9 mouse cellular contexts compared by ENCODE assay signal in the genomic region with DNA sequence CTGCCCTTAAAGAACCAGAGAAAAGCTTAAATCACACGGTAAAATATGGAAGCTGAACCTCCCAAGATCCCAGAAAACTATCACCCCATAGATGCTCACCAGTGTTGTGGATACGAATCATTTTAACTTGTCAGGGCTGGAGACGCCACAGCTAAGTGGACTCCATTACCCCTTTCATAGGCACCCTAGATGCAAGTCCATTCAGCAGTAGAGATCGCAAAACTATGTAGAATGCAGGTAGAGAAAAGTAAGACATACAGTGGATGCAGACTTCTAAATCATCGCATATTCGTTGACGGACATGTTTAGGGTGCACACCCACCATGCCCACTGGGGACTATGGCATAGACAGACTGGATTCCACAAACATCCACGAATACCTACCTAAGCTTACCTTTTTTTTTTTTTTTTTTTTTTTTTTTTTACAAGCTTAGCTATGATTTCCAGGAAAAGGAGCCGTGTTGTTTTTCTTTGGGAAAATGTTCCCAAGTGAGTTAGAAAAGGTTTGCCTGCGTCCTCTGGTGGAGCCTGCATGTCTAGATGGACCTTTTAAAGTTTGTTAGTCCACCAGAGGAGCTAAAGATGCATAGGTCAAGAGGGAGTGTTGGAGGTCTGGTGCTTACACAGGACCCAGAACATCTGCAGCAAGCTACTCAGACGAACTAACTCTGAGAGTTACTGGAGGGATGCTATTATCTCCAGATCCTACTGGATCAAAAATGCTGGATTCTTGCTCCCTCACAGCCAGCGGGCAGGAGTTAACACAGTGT. TPM values are rescaled to one million over a fixed set of nuclear protein-coding genes. Genes with fewer than 3 reads are reported as not detected.
DNase-seq lines count a peak whose midpoint lies in the region; ATAC-seq and TF ChIP-seq lines count a peak whose summit lies in the region.
"Had no signal": no experiment of that assay in that cellular context is flagged by ENCODE, and none has a peak within 500 bp of the region (broad histone marks: within the 10 kb centered on the region; RNA-seq: fewer than 3 reads in every experiment).

No protein-coding gene starts in this region.

- no peaks in the 10 kb centered on the region for H3K36me3 ChIP-seq in lung, postnatal 0 days (ENCODE audit: insufficient read depth, low read length)
- no peaks in the 10 kb centered on the region for H3K36me3 ChIP-seq in forebrain, embryonic 13.5 days (ENCODE audit: poor library complexity, severe bottlenecking)
- no peaks in the 10 kb centered on the region for H3K36me3 ChIP-seq in neural tube, embryonic 15.5 days

- no peak for ATAC-seq in lung, postnatal 0 days
- no peak for ATAC-seq in forebrain, embryonic 13.5 days
- ATAC-seq in neural tube, embryonic 15.5 days (ENCODE audit: low FRiP score) = no peak

- peak; percentile 62 for TF ChIP-seq CTCF in lung, postnatal 0 days (IDR thresholded peaks at IDR 0.05)

- no peaks in the 10 kb centered on the region for H3K4me1 ChIP-seq in lung, postnatal 0 days (ENCODE audit: insufficient read depth, low read depth, low read length)
- H3K4me1 ChIP-seq in forebrain, embryonic 13.5 days = peaks cover 41% of the 10 kb centered on the region
- peaks cover 53% of the 10 kb centered on the region for H3K4me1 ChIP-seq in neural tube, embryonic 15.5 days

- peak overlapping the region; percentile 96 for H3K4me2 ChIP-seq in lung, postnatal 0 days (replicated peaks; ENCODE audit: low read depth, low read length)
- H3K4me2 ChIP-seq in forebrain, embryonic 13.5 days = peak overlapping the region; percentile 77
- H3K4me2 ChIP-seq in neural tube, embryonic 15.5 days = peak overlapping the region; percentile 80

- peak overlapping the region; percentile 76 for H3K4me3 ChIP-seq in lung, postnatal 0 days (ENCODE audit: low read depth, low read length)
- peak overlapping the region; percentile 72 for H3K4me3 ChIP-seq in forebrain, embryonic 13.5 days
- peak overlapping the region; percentile 68 for H3K4me3 ChIP-seq in neural tube, embryonic 15.5 days (replicated peaks)

- H3K27ac ChIP-seq in lung, postnatal 0 days (ENCODE audit: low read length) = peak overlapping the region; percentile 10; the same call in 1 of the 2 replicates
- H3K27ac ChIP-seq in forebrain, embryonic 13.5 days = no peak overlapping the region
- H3K27ac ChIP-seq in neural tube, embryonic 15.5 days (replicated peaks) = no peak overlapping the region
- H3K27ac ChIP-seq: liver, embryonic 14.5 days had no signal

- no peaks in the 10 kb centered on the region for H3K9me3 ChIP-seq in lung, postnatal 0 days (ENCODE audit: low read length)
- no peaks in the 10 kb centered on the region for H3K9me3 ChIP-seq in forebrain, embryonic 13.5 days (replicated peaks)
- H3K9me3 ChIP-seq in neural tube, embryonic 15.5 days (replicated peaks) = no peaks in the 10 kb centered on the region

- H3K9ac ChIP-seq in lung, postnatal 0 days (replicated peaks; ENCODE audit: low read depth) = no peak overlapping the region
- H3K9ac ChIP-seq in forebrain, embryonic 13.5 days = no peak overlapping the region
- H3K9ac ChIP-seq in neural tube, embryonic 15.5 days (replicated peaks) = peak overlapping the region; percentile 50
- H3K9ac ChIP-seq: liver, embryonic 14.5 days had no signal

- no peak for TF ChIP-seq EP300 in lung, postnatal 0 days (IDR thresholded peaks at IDR 0.05)

- WGBS in lung, postnatal 0 days = 54% methylated on average over 12 of the region's 12 CpGs
- WGBS in forebrain, embryonic 13.5 days = 79% methylated on average over 12 of the region's 12 CpGs
- 67% methylated on average over 12 of the region's 12 CpGs for WGBS in neural tube, embryonic 15.5 days

- DNase-seq in lung, postnatal 0 days (ENCODE audit: low spot score) = peak; percentile 54
- DNase-seq in lung, postnatal 4 days = no peak
- DNase-seq in kidney, postnatal 36 days = peak; percentile 30 to 35
- no peak for DNase-seq in gastrocnemius, postnatal 10 days
- no peak for DNase-seq in left cerebral cortex, adult 18-20 months (ENCODE audit: low spot score in 2 of 2)
- DNase-seq in urinary bladder, adult 2 months (ENCODE audit: low spot score) = no peak

- no peaks in the 10 kb centered on the region for H3K27me3 ChIP-seq in lung, postnatal 0 days (replicated peaks; ENCODE audit: insufficient read depth, low read length)
- H3K27me3 ChIP-seq in forebrain, embryonic 13.5 days = 0 out of 2 replicates have a peak, but pooled peaks cover 6% of the 10 kb centered on the region
- H3K27me3 ChIP-seq in neural tube, embryonic 15.5 days (replicated peaks) = no peaks in the 10 kb centered on the region

RNA-seq across cellular contexts. Expression of gene Bcl2, which starts 2.5 kb away (rescaled TPM):
- 5.7 and 7.1 TPM in 2 replicates for polyA plus RNA-seq in lung, postnatal 0 days (2015; fragmentation: Nextera tagmentation; extraction: Ambion mirVana)
- 10.0 and 10.5 TPM in 2 replicates for polyA plus RNA-seq in forebrain, embryonic 13.5 days (2015; fragmentation: Nextera tagmentation; extraction: Ambion mirVana)
- 16.7 and 20.9 TPM in 2 replicates for polyA plus RNA-seq in neural tube, embryonic 15.5 days (2015; fragmentation: Nextera tagmentation; extraction: Ambion mirVana)
- 1 to 10 TPM; 4.6 to 6.7 TPM for total RNA-seq in gastrocnemius, postnatal 10 days (2021)
- total RNA-seq in left cerebral cortex, adult 18-20 months (2021) = 10 to 100 TPM; 16.9 to 19.1 TPM
- 3.4 and 5.7 TPM in 2 replicates for polyA plus RNA-seq in urinary bladder, adult 2 months (2012; rRNA removed)

RNA-seq across cellular contexts. Expression of gene Kdsr, which starts 48.0 kb away (rescaled TPM):
- polyA plus RNA-seq in lung, postnatal 0 days (2015; fragmentation: Nextera tagmentation; extraction: Ambion mirVana) = 25.6 and 31.8 TPM in 2 replicates
- polyA plus RNA-seq in forebrain, embryonic 13.5 days (2015; fragmentation: Nextera tagmentation; extraction: Ambion mirVana) = 10.1 and 11.5 TPM in 2 replicates
- polyA plus RNA-seq in neural tube, embryonic 15.5 days (2015; fragmentation: Nextera tagmentation; extraction: Ambion mirVana) = 10.1 and 12.1 TPM in 2 replicates
- 1 to 10 TPM; 5.3 to 7.0 TPM for total RNA-seq in gastrocnemius, postnatal 10 days (2021)
- 10 to 100 TPM; 27.3 to 28.4 TPM for total RNA-seq in left cerebral cortex, adult 18-20 months (2021)
- 16.7 and 16.8 TPM in 2 replicates for polyA plus RNA-seq in urinary bladder, adult 2 months (2012; rRNA removed)

Comparison
In these comparisons a context has a peak if more than half of its experiments do, and no peak if none do; other contexts are left out.
1. DNase-seq: peak in lung, postnatal 0 days (single experiment) and kidney, postnatal 36 days (2 of 2); none in lung, postnatal 4 days (0 of 2), gastrocnemius, postnatal 10 days (single experiment), left cerebral cortex, adult 18-20 months (0 of 2) and urinary bladder, adult 2 months (single experiment).
2. Peak in every context shown above with its lines, with median percentiles within 50 percentile points of each other: H3K4me2 ChIP-seq and H3K4me3 ChIP-seq.